Mouse (Mus musculus): ENCODE measurements around the gene Cd19.
A peak's percentile ranks its signal among the peaks of the same experiment; 100 is the strongest.
"Not testable (repeated sequence)": the region's sequence is repeated elsewhere in the genome, so short reads cannot be mapped to it uniquely, and the experiment has no call there.

Gene Cd19

DNA sequence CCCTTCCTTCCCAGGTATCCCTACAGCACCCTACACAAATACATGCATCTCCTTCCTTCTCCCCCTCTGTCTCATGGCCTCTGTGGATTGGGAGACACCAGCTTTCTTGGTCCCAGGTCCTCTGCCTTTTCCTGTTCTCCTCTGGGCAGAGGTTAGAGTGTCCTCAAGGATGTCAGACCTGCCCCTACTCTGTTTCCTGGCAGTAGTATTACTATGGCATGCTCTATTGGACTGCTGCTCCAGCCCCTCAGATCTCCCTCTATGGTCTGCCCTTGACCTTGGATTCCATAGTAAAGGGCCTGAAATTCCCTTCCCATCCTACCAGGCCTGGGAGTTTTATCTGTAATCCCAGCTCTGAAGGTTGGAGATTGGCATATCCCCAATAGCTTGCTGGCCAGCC, 15.5 kb upstream of the Cd19 start:
- no peak for DNase-seq

DNA sequence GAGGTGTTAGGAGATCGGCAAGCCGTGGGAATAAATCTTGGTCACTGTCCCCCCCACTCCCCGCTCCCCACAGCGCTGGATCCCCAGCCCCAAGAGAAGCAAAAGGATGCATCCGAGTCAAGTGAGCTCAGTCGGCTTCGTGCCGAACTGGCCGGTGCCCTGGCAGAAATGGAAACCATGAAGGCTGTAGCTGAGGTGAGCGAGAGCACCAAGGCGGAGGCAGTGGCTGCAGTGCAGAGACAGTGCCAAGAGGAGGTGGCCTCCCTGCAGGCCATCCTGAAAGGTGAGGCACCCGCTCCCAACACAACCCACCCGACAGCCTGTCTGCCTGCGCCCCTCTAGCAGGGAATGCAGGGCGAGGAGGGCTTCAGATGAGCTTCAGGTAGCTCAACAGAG, 14.8 kb upstream of the Cd19 start:
- no peak for DNase-seq

- peak; percentile 93 to 94 for DNase-seq
These were observed 14.2 kb upstream of the Cd19 start, which contains the start of gene Rabep2 for GRCm38 (mm10) chr7:126428631-126429502. Rabep2 (plus strand) TSS chr7:126428759.

- peak in 1 of 2 experiments; percentile 22 for DNase-seq
These were observed 13.5 kb upstream of the Cd19 start for GRCm38 (mm10) chr7:126428154-126428553.

DNA sequence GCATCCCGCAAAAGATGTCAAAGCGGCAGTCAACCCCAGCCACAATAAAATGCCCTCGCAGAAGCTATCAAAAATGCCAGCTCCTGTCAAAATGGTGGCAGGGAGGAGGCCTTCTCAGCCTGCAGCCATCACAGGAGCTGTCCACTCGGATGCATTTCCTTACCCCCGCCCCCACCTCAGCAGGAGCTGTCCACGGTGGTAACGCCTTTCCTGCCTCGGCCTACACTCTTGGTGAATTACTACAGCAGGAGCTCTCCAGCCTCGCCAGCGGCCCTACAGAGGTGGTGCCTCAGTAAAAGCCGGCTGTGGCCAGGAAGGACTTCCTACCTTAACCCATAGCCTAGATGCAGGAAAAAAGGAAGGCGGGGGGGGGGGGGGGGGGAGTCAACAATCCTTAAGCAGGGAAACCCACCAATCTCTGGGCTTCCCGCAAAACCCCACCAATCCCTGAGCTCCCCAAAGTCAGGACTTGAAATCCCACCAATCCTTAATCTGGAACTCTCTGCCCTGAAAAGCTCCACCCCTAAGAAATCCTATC, 12.7 kb upstream of the Cd19 start:
- no peak for DNase-seq

DNA sequence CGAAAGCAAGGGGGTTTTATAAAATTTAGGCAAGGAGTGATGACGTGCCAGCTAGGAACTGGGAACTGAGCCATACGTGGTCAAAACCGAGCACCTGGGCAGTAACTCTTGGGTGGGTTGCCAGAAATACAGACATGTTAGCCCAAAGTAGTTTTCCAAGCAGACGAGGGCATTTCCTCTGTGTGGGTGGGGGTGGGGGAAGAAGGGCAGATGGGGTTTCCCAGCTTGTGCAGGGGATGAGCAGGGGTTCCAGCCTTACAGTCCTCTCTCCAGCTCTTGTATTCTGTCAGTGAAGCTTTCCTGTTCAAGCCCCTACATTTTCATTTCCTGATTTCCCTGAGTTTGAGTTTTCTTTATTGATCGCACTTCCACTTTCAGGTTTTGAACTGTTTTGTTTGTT, 9.5 kb upstream of the Cd19 start:
- DNase-seq, result peak; percentile 24 to 26

DNA sequence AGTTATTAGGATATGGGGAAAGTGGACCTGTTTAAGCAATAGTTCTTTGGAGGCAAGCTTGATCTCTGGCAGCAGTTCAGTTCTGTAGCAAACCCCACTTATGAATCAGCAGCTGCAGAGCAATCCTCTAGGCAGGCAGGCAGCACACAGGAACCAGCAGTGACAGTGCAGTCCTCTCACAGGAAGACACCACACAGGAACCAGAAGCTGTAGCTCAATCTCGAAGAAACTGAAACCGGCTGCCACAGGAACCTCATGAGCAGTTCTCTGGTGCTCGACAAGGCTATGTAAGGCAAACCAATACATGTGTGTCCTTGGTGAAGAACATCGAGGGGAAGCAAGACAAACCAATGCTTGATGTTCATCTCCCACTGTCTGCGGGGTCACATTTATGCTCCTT, 7.1 kb upstream of the Cd19 start:
- DNase-seq, result peak; percentile 67

GRCm38 (mm10) chr7:126418496-126418895, 3.8 kb upstream of the Cd19 start:
- DNase-seq, result no peak

DNA sequence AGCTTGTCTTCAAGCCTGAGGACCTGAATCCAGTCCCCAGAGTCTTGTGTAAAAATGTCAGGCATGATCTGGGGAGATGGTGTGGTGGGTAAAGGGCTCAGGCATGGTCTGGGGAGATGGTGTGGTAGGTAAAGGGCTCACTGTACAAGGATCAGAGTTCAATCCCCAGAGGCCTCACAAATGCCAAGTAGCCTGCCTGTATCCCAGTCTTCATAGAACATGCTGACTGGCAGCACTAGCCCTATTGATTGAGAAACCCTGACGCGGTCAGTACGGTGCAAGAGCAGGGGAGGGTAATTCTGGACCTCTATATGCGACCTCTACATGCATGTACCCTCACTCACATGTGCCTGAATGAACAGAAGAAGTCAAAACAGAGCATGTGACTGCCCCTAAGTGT, 2.9 kb upstream of the Cd19 start:
- DNase-seq, result peak; percentile 24 to 29

DNA sequence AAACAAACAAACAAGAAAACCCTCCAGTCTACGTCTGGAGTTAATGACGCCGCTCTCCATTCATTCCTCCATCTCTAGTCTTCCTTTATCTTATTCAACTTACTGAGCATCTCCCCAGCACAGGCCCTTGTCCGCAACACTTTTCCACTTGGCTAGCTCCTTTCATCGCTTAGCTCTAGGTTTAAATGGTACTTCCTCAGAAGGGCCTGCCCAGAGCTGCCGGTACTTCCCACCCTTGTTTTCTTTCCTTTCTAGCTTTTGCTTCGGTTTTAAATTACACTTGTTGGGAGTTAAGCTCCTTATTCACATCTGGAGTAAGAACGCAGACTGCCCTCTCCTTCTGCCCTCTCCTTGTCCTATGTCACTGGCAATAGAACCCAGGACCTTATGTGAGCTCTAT, 2.4 kb upstream of the Cd19 start:
- DNase-seq, result peak; percentile 66

DNA sequence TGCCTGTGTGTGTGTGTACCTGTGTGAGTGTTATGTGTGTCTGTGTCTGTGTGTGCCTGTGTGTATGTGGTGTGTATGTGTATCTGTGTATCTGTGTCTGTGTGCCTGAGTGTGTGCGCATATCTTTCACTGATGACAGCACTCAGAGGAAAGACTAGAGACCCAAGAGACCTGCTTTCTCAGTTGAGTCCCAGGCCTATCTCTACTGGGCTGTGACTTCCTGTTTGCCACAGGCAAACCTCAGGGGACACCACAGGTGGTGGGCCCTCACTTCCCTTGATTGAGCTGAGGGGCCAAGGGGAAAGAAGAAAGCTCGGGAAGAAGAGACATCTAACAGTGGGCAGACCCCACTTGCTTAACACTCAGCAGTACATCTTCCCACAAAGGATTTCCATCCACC, 1.9 kb upstream of the Cd19 start:
- DNase-seq, result peak; percentile 78 to 83

GRCm38 (mm10) chr7:126411061-126411460, 3.6 kb downstream of the Cd19 start:
- no peak for DNase-seq

- no peak for DNase-seq
These were observed 6.0 kb downstream of the Cd19 start for GRCm38 (mm10) chr7:126408686-126409085.

- DNase-seq, result not testable (repeated sequence)
These were observed 12.2 kb downstream of the Cd19 start for GRCm38 (mm10) chr7:126402518-126402917.

DNA sequence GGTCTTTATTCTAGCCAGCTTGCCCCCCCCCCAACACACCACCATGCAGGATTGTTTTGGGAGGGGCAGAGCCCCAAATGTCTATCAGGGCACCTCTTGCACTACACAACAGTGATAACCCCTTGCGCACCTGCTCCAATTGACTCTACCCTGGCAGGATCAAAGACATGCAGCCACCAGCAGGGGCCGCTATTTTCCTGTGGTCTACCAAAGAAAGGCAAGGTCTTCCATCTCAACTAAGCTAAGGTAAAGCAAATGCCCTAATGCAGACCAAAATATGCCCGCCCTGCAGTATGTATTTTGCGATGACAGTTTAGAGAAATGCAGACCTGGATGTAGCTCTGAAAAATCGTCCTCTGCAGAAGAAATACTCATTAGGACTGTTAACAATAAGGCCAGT, 15.1 kb downstream of the Cd19 start:
- peak; percentile 95 to 96 for DNase-seq

- no peak for DNase-seq
These were observed 16.9 kb downstream of the Cd19 start for GRCm38 (mm10) chr7:126397822-126398221.

DNA sequence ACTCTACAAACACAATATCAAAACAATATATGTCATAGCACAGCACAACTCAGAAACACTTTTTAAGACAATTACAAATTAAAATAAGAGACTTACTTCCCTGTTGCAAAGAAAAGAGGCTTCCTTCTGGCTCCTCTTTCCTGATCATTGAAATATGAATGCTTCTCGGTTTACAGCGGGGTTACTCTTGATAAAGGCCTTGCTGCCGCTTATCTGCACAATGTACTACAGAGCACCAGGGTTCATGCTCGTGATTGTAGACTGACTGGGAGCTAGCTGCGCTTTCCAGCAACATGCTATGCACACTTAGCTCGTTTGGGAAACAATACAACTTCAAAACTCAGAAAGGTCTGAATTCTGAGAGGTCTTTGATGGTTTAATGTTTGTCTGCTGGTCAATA, 17.5 kb downstream of the Cd19 start:
- no peak for DNase-seq

DNA sequence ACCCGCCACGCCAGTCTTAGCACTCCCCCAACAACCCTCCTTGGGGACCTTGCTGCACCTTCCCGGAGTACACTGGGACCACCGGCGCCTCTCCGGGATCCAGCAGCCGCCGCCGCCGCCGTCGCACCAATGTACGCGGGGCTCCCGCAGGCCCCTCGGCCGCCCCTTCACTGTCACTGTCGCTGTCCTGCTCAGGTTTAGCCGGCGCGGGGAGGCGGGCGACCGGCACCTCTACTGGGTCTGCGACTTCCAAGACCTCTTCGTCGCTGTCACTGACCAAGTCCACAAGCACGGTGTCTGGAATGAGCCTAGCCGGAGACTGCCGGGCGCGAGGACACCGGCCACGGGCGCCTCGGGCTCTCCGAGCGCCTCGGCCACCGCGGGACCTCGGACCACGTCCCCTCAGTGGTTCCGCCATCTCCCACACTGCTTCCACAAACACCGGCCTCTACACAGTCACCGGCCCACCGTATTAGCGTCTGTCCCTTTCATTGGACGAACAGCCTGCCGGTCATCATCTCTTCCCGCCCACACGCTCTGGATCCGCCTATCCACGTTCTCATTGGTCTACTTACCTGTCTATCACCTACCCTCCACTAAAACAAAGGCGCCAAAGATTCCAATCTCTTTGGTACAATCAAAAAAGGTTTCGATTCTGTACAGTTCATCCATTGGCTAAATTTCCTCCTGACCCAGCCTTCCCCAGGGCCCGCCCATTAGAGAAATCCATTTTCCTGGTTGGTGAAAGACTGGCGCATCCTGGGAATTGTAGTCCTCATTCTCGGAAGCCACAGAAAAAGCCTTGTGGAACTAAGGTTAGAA, 18.2 kb downstream of the Cd19 start, which contains the start of gene Nfatc2ip:
Nfatc2ip (minus strand) TSS at position 440 of the 822 bp plus-strand sequence.
- peak; percentile 92 for DNase-seq

DNA sequence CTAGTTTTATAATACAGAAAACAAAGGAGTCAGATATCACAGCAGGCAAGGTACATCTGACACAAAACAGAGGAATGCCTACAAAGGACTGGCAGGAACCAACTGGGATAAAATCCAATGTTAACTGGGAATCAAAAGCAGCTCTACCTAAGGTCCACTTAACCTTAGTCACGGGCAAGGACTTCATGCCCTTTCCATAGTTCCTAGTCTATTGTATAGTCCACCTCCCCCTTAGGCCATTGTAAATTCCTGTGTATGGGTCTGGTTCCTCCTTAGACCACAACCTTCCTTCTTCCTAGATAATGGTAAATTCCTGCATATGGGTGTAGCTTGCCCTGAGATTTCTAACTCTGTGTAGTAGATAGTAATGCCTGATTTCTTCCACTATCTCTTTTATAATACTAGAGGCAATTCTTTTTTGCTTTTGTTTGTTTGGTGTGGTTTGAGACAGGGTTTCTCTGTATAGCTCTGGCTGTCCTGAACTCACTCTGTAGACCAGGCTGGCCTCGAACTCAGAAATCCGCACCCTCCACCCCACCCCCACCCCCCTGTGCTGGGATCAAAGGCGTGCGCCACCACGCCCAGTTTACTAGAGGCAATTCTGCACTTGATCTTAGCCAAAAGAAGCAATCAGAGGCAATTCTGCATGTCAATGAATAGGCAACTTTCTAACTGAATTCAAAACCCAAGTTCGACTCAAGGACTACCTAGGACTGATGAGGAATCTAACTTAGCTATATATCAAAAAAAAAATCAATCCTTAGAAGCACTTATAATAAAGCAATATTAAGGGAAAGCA, 22.4 kb downstream of the Cd19 start:
- DNase-seq, result not testable (repeated sequence)

DNA sequence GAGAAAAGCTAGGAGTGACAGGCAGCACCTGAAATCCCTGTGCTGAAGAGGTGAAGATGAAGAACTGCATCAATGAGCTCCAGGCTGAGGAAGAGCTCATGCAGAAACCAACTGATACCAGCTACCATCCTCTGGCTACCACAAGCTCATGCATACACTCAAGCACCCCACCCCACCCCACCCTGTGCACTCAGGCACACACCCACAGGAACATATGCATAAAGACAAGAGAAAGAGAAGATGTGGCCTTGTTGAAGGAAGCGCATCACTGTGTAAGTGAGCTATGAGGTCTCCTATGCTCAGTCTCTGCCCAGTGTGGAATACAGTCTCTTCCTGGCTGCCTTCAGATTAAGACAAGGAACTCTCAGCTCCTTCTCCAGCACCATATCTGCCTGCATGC, 26.5 kb downstream of the Cd19 start:
- DNase-seq, result no peak

DNA sequence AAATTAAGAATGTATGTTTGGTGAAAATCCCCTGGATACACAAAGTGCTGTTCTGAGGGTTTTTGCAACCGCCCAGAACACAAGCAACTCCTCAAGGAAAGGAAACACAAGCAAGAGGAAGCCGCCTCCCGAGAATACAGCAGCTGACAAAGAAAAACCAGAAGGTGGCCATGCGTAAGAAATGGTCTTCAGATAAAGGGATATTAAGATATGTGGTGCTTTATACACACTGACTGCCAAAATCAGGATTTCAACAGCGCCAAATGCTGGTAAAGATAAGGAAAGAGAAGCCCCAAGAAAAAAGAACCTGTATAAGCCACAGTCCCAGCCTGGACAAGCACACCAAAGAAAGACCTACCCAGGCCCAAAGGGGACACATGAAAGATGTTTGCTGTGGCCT, 31.1 kb downstream of the Cd19 start:
- DNase-seq, result no peak

DNA sequence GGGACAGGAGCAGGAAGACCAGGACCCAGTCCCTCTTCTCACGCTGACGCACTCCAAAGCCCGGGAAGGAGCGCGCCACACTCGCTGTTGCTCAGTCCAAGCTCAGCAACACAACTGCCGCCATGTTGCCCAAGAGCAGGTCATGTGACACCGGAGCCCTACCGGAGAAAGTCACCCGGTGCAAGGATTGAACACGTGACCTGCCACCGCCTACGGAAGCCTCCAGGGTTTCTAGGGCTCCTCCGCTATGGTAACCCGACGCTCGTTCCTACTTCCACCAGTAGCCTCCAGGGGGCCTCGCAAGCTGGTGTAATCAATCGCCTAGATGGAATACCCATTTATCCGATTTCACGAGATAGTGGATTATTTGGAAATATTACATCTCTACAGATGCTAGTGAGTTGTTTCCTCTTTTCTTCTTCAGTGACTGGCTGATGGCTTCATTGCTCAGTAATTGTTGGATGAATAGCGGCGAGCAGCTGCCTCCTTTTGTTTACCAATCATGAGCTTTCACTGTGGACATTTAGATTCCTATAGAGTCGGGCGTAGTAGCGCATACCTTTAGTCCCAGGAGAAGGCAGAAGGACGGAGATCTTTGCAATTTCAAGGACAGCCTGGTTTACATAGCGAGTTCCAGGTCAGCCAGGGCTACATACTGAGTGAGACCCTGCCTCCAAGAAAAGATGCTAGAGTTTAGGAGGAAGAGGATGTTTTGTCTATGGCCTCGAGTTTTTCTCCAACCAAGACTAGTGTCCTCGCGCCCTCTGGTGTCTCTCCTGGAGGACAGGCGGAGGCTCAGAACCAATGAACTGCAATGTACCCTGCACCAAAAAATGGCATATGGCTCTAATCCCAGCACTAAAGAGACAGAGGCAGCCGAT, 37.2 kb downstream of the Cd19 start, which contains the start of gene Spns1:
Spns1 (minus strand) TSS at position 173 of the 881 bp plus-strand sequence.
- peak; percentile 90 to 93 for DNase-seq
